Mouse (Mus musculus) erythroblast, embryonic 14.5 days (primary cell): ENCODE data around the gene Mfsd10.

Experiments used
- GATA1 ChIP-seq: IDR thresholded peaks from 2 replicates; pipeline ENCODE4 v1.6.1; 2012; ENCODE audit warnings: low read length, inconsistent platforms, mixed read lengths
- TAL1 ChIP-seq: IDR thresholded peaks from 3 replicates; pipeline ENCODE4 v1.6.1; 2012; ENCODE audit warnings: low read length, inconsistent platforms, mixed read lengths

- no peak for TF ChIP-seq TAL1
- no peak for TF ChIP-seq GATA1
Observed at GRCm38 (mm10) chr5:34669493-34669892, 32.5 kb upstream of the Mfsd10 start.
